Mouse (Mus musculus): Measurements from ENCODE around the gene Tmem209. TPM values are rescaled to one million over a fixed set of nuclear protein-coding genes. Genes with fewer than 3 reads are reported as not detected.

The Tmem209 gene
- polyA plus RNA-seq, 1 experiment from 2014 or later: 13.0 TPM

DNA sequence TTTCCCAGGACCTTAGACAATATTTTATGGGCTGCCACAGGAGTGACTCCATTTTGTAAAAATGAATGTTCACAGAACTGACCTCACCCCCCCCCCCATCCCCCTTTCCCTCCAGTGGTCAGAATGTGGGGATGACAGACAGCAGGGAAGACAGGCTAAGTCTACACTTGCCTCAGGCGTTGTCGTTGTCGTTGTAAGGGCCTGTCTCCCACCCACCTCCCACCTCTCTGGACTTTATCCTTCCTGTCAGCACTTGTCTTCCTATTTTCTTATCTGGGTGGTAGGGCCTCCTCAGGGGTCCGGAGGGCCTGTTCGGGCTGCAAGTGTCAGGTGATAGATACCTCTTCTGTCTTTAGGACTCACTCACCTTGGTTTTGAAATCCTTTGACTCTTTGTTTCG lies 32.7 kb upstream of the Tmem209 start:
- no peak overlapping the region for H3K4me3 ChIP-seq (ENCODE audit: low read depth, low read length)
- DNase-seq (ENCODE audit: low spot score): no peak
- no peaks in the 10 kb centered on the region for H3K36me3 ChIP-seq (ENCODE audit: control insufficient read depth, insufficient read depth, low read length)
- H3K27ac ChIP-seq (replicated peaks): no peak overlapping the region
- no peak for ATAC-seq (ENCODE audit: low FRiP score, low TSS enrichment)
- H3K9me3 ChIP-seq (ENCODE audit: control insufficient read depth, low read length): no peaks in the 10 kb centered on the region
- 66% methylated on average over 6 of the region's 6 CpGs for WGBS
- no peak overlapping the region for H3K9ac ChIP-seq (ENCODE audit: low read length)
- no peaks in the 10 kb centered on the region for H3K4me1 ChIP-seq (replicated peaks; ENCODE audit: control insufficient read depth, insufficient read depth)
- no peak overlapping the region for H3K4me2 ChIP-seq (replicated peaks; ENCODE audit: low read depth)
- TF ChIP-seq CTCF (IDR thresholded peaks at IDR 0.05; ENCODE audit: low read depth) (no peak), EP300 (optimal IDR thresholded peaks at IDR 0.05) (no peak)
- no peaks in the 10 kb centered on the region for H3K27me3 ChIP-seq (ENCODE audit: control insufficient read depth, insufficient read depth, low read length)

DNA sequence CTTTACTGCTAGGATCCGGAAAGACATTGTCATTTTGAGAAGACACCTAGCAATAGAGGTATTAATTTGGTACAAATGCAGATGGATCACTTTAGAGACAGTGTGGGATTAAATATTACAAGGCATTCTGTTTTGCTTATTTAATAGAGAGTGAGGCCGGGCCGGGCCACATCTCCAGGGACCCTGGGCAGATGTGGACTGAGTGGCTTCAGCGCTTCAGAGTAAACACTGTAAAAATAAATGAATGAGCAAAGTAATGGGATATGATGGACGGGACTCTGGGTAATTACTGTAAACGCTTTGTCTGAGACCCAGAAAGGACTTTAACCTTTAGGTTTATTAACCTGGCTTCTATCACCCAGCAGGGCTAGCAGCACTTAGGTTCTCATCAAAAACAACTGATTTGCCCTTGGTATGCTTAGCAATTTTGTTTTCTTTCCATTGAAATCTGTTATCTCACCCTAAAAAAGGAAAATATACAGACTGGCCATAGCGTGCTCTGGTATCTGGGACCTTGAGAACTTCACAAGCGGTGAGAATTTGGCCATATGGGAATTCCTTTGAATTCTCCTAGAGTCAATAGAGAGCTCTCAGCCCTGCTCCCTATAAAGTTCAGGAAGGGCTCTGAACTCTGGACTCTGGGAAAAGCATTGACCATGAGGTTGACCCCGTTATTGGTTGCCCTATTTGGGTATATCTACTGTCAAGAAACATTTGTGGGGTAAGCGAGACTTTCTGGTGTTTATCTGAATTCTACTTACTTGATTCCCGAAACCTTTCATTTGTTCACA lies 31.6 kb upstream of the Tmem209 start, which contains the start of gene Cpa2:
Gene Cpa2 (plus strand): TSS at position 574 of the 791 bp plus-strand sequence.
- no peak within 1 kb of the TSS for H3K9ac ChIP-seq (ENCODE audit: low read length)
- H3K27ac ChIP-seq (replicated peaks): no peak within 1 kb of the TSS
- no peaks in the 10 kb centered on the region for H3K27me3 ChIP-seq (ENCODE audit: control insufficient read depth, insufficient read depth, low read length)
- TF ChIP-seq EP300 (optimal IDR thresholded peaks at IDR 0.05) (no peak), CTCF (IDR thresholded peaks at IDR 0.05; ENCODE audit: low read depth) (no peak)
- H3K4me3 ChIP-seq (ENCODE audit: low read depth, low read length): no peak within 1 kb of the TSS
- ATAC-seq (ENCODE audit: low FRiP score, low TSS enrichment) (no peak), DNase-seq (ENCODE audit: low spot score) (no peak)
- WGBS: 69% methylated on average over 11 of the region's 11 CpGs
- H3K4me1 ChIP-seq (replicated peaks; ENCODE audit: control insufficient read depth, insufficient read depth): no peaks in the 10 kb centered on the region
- H3K36me3 ChIP-seq (ENCODE audit: control insufficient read depth, insufficient read depth, low read length): no peaks in the 10 kb centered on the region
- no peak within 1 kb of the TSS for H3K4me2 ChIP-seq (replicated peaks; ENCODE audit: low read depth)
- no peaks in the 10 kb centered on the region for H3K9me3 ChIP-seq (ENCODE audit: control insufficient read depth, low read length)

GRCm38 (mm10) chr6:30538800-30539199 lies 29.2 kb upstream of the Tmem209 start:
- 54% methylated on average over 5 of the region's 5 CpGs for WGBS
- no peak overlapping the region for H3K4me2 ChIP-seq (replicated peaks; ENCODE audit: low read depth)
- no peaks in the 10 kb centered on the region for H3K36me3 ChIP-seq (ENCODE audit: control insufficient read depth, insufficient read depth, low read length)
- no peaks in the 10 kb centered on the region for H3K9me3 ChIP-seq (ENCODE audit: control insufficient read depth, low read length)
- H3K9ac ChIP-seq (ENCODE audit: low read length): no peak overlapping the region
- TF ChIP-seq CTCF (IDR thresholded peaks at IDR 0.05; ENCODE audit: low read depth): no peak
- TF ChIP-seq EP300 (optimal IDR thresholded peaks at IDR 0.05): no peak
- DNase-seq (ENCODE audit: low spot score): no peak
- ATAC-seq (ENCODE audit: low FRiP score, low TSS enrichment): no peak
- H3K4me1 ChIP-seq (replicated peaks; ENCODE audit: control insufficient read depth, insufficient read depth): no peaks in the 10 kb centered on the region
- H3K27ac ChIP-seq (replicated peaks): peak overlapping the region; percentile 40; the same call in 1 of the 2 replicates
- H3K4me3 ChIP-seq (ENCODE audit: low read depth, low read length): no peak overlapping the region
- no peaks in the 10 kb centered on the region for H3K27me3 ChIP-seq (ENCODE audit: control insufficient read depth, insufficient read depth, low read length)

- no peaks in the 10 kb centered on the region for H3K27me3 ChIP-seq (ENCODE audit: control insufficient read depth, insufficient read depth, low read length)
- no peak overlapping the region for H3K4me2 ChIP-seq (replicated peaks; ENCODE audit: low read depth)
- no peak overlapping the region for H3K4me3 ChIP-seq (ENCODE audit: low read depth, low read length)
- no peak overlapping the region for H3K27ac ChIP-seq (replicated peaks)
- H3K9me3 ChIP-seq (ENCODE audit: control insufficient read depth, low read length): no peaks in the 10 kb centered on the region
- H3K9ac ChIP-seq (ENCODE audit: low read length): no peak overlapping the region
- no peaks in the 10 kb centered on the region for H3K36me3 ChIP-seq (ENCODE audit: control insufficient read depth, insufficient read depth, low read length)
- DNase-seq (ENCODE audit: low spot score): no peak
- no peaks in the 10 kb centered on the region for H3K4me1 ChIP-seq (replicated peaks; ENCODE audit: control insufficient read depth, insufficient read depth)
- ATAC-seq (ENCODE audit: low FRiP score, low TSS enrichment): no peak
- 33% methylated on average over 10 of the region's 10 CpGs for WGBS
- TF ChIP-seq CTCF (IDR thresholded peaks at IDR 0.05; ENCODE audit: low read depth): no peak
- no peak for TF ChIP-seq EP300 (optimal IDR thresholded peaks at IDR 0.05)
Observed at GRCm38 (mm10) chr6:30538240-30538639, 28.7 kb upstream of the Tmem209 start.

- WGBS: 44% methylated on average over 3 of the region's 3 CpGs
- no peak overlapping the region for H3K27ac ChIP-seq (replicated peaks)
- no peaks in the 10 kb centered on the region for H3K36me3 ChIP-seq (ENCODE audit: control insufficient read depth, insufficient read depth, low read length)
- no peaks in the 10 kb centered on the region for H3K9me3 ChIP-seq (ENCODE audit: control insufficient read depth, low read length)
- TF ChIP-seq CTCF (IDR thresholded peaks at IDR 0.05; ENCODE audit: low read depth) (peak; percentile 76), EP300 (optimal IDR thresholded peaks at IDR 0.05) (no peak)
- H3K4me3 ChIP-seq (ENCODE audit: low read depth, low read length): no peak overlapping the region
- no peak overlapping the region for H3K9ac ChIP-seq (ENCODE audit: low read length)
- ATAC-seq (ENCODE audit: low FRiP score, low TSS enrichment) (no peak), DNase-seq (ENCODE audit: low spot score) (peak; percentile 62)
- H3K4me1 ChIP-seq (replicated peaks; ENCODE audit: control insufficient read depth, insufficient read depth): no peaks in the 10 kb centered on the region
- no peak overlapping the region for H3K4me2 ChIP-seq (replicated peaks; ENCODE audit: low read depth)
- no peaks in the 10 kb centered on the region for H3K27me3 ChIP-seq (ENCODE audit: control insufficient read depth, insufficient read depth, low read length)
Observed at GRCm38 (mm10) chr6:30535340-30535739, 25.8 kb upstream of the Tmem209 start.

- Histone ChIP-seq H3K9me3 (ENCODE audit: control insufficient read depth, low read length) (no peaks in the 10 kb centered on the region), H3K4me2 (replicated peaks; ENCODE audit: low read depth) (no peak overlapping the region), H3K27ac (replicated peaks) (no peak overlapping the region), H3K36me3 (ENCODE audit: control insufficient read depth, insufficient read depth, low read length) (no peaks in the 10 kb centered on the region), H3K27me3 (ENCODE audit: control insufficient read depth, insufficient read depth, low read length) (no peaks in the 10 kb centered on the region), H3K4me3 (ENCODE audit: low read depth, low read length) (no peak overlapping the region), H3K4me1 (replicated peaks; ENCODE audit: control insufficient read depth, insufficient read depth) (no peaks in the 10 kb centered on the region), H3K9ac (ENCODE audit: low read length) (no peak overlapping the region)
- 59% methylated on average over 6 of the region's 6 CpGs for WGBS
- no peak for DNase-seq (ENCODE audit: low spot score)
- no peak for TF ChIP-seq CTCF (IDR thresholded peaks at IDR 0.05; ENCODE audit: low read depth)
- TF ChIP-seq EP300 (optimal IDR thresholded peaks at IDR 0.05): no peak
- no peak for ATAC-seq (ENCODE audit: low FRiP score, low TSS enrichment)
Observed at GRCm38 (mm10) chr6:30528800-30529199, 19.2 kb upstream of the Tmem209 start.

Data from stomach, postnatal 0 days (tissue).